Mouse (Mus musculus) midbrain, embryonic 12.5 days (tissue): ENCODE results near the gene Ctf2. TPM values are rescaled to one million over a fixed set of nuclear protein-coding genes. Genes with fewer than 3 reads are reported as not detected.

Experiments used
- ATAC-seq: fragments of 200-750 bp; cut with Nextera tagmentation; 2 replicates; pipeline ENCODE4 v1.8.0; 2017; ENCODE audit warnings: low read depth, moderate TSS enrichment, moderate library complexity; ENCODE audit not compliant: low FRiP score
- H3K27ac ChIP-seq: fragments of 300-500 bp; sonication (generic); replicated peaks from 2 replicates; pipeline ENCODE4 v1.5.1; 2016; ENCODE audit warnings: mild to moderate bottlenecking
- H3K27me3 ChIP-seq: fragments of 300-500 bp; sonication (generic); 2 replicates; pipeline ENCODE4 v1.6.1; 2016; ENCODE audit warnings: mild to moderate bottlenecking
- H3K36me3 ChIP-seq: fragments of 300-500 bp; sonication (generic); 2 replicates; pipeline ENCODE4 v1.6.1; 2016
- H3K4me1 ChIP-seq: fragments of 300-500 bp; sonication (generic); 2 replicates; pipeline ENCODE4 v1.6.1; 2016
- H3K4me2 ChIP-seq: fragments of 300-500 bp; sonication (generic); replicated peaks from 2 replicates; pipeline ENCODE4 v1.6.1; 2016; ENCODE audit warnings: mild to moderate bottlenecking, moderate library complexity
- H3K4me3 ChIP-seq: fragments of 300-500 bp; sonication (generic); 2 replicates; pipeline ENCODE4 v1.5.1; 2016; ENCODE audit warnings: mild to moderate bottlenecking
- H3K9ac ChIP-seq: fragments of 300-500 bp; sonication (generic); replicated peaks from 2 replicates; pipeline ENCODE4 v1.6.1; 2016; ENCODE audit warnings: mild to moderate bottlenecking, moderate library complexity
- H3K9me3 ChIP-seq: fragments of 300-500 bp; sonication (generic); 2 replicates; pipeline ENCODE4 v1.6.1; 2016; ENCODE audit warnings: mild to moderate bottlenecking
- WGBS: fragments of 180-500 bp; shearing (Covaris S2); methylation state at CpG from one replicate; pipeline ENCODE4 v1.1.7; 2016; 5-methylcytosine and 5-hydroxymethylcytosine counted together
- polyA plus RNA-seq: library from polyadenylated mRNA; unstranded; fragments of >200 nt; fragmentation: Nextera tagmentation; extraction: Ambion mirVana; gene quantifications from 2 replicates; pipeline ENCODE4 v1.2.1, GENCODE M21; 2016

Gene Ctf2
- polyA plus RNA-seq, 1 experiment from 2014 or later = 0.13 TPM

GRCm38 (mm10) chr7:127753158-127753557, 21.2 kb upstream of the Ctf2 start:
- Histone ChIP-seq H3K27me3 (no peaks in the 10 kb centered on the region), H3K9me3 (no peaks in the 10 kb centered on the region), H3K27ac (no peak overlapping the region), H3K36me3 (peaks cover 100% of the 10 kb centered on the region), H3K9ac (no peak overlapping the region; the same call in 1 of the 2 replicates), H3K4me1 (peaks cover 5% of the 10 kb centered on the region), H3K4me3 (no peak overlapping the region), H3K4me2 (no peak overlapping the region)
- no peak for ATAC-seq
- 78% methylated on average over 5 of the region's 5 CpGs for WGBS

- ATAC-seq = no peak
- Histone ChIP-seq H3K27ac (no peak overlapping the region), H3K4me2 (no peak overlapping the region), H3K4me1 (peaks cover 16% of the 10 kb centered on the region), H3K9ac (no peak overlapping the region), H3K4me3 (no peak overlapping the region), H3K9me3 (no peaks in the 10 kb centered on the region), H3K27me3 (no peaks in the 10 kb centered on the region), H3K36me3 (peaks cover 93% of the 10 kb centered on the region)
- WGBS = 96% methylated on average over 27 of the region's 27 CpGs
These were observed 20.1 kb upstream of the Ctf2 start for GRCm38 (mm10) chr7:127752069-127752468.

- Histone ChIP-seq H3K4me1 (peaks cover 15% of the 10 kb centered on the region), H3K27ac (no peak overlapping the region), H3K36me3 (peaks cover 88% of the 10 kb centered on the region), H3K4me3 (no peak overlapping the region), H3K27me3 (no peaks in the 10 kb centered on the region), H3K4me2 (no peak overlapping the region), H3K9ac (no peak overlapping the region), H3K9me3 (no peaks in the 10 kb centered on the region)
- 94% methylated on average over 5 of the region's 5 CpGs for WGBS
- ATAC-seq = no peak
These were observed 19.7 kb upstream of the Ctf2 start for GRCm38 (mm10) chr7:127751619-127752018.

DNA sequence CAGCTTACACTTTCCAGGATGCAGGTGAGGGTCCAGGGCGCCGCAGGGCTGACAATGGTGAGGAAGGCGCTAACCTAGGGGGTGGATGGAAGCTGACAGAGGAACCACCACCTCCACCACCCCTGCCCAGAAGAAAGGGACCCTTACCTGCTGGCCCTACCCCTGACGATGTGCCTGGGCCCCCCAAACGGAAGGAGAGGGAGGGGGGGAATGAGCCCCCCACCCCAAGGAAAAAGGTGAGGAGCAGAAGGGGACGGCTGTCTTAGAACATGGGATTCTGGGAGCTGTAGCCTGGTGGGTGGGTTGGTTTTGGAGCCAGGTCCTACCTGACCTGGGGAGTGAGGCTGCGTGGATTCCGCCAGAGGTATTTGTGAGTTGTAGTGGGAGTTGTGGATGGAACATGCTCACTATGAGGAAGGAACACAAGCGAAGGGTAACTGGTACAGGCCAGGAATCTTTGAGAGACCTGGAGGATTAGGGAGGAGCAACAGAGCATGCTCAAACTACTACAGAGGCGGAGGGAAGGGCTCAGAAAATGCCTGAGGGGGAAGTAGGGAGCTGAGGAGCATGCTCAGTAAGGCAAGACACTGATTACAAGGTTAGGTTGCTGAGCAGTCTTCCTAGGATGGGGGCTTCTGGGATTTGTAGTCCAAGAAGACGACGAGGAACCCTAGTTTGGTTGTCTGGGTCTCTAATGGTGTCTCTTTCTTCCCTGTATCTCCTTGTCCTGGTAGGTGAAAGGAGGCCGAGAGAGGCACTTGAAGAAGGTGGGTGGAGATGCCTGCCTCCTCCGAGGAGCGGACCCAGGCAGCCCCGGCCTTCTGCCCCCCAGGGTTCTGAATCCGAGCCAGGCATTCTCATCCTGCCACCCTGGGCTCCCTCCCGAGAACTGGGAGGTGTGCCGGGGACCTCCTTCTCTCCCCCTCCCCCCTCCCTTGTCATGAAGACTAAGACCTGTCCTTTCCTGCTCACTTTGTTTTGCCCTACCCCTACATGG, 18.5 kb upstream of the Ctf2 start:
- Histone ChIP-seq H3K36me3 (peaks cover 76% of the 10 kb centered on the region), H3K4me3 (no peak overlapping the region), H3K27me3 (no peaks in the 10 kb centered on the region), H3K9me3 (no peaks in the 10 kb centered on the region), H3K9ac (no peak overlapping the region; the same call in 1 of the 2 replicates), H3K27ac (no peak overlapping the region), H3K4me1 (peaks cover 13% of the 10 kb centered on the region), H3K4me2 (no peak overlapping the region)
- ATAC-seq = no peak
- WGBS = 85% methylated on average over 19 of the region's 19 CpGs

DNA sequence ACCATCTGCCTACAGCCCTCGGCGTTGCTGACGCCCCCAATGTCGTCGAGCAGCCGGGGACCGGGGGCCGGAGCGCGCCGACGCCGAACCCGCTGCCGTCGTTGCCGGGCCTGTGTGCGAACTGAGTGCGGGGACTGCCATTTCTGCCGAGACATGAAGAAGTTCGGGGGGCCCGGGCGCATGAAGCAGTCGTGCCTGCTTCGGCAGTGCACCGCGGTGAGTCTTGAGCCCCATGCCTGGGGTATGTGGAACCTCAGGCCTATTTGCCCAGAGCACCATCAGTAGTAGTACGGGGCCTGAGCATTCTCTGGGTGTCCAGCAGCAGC, 16.2 kb upstream of the Ctf2 start:
- no peak overlapping the region for H3K27ac ChIP-seq
- peak overlapping the region; percentile 85 for H3K4me2 ChIP-seq
- WGBS = 91% methylated on average over 28 of the region's 28 CpGs
- ATAC-seq = no peak
- no peaks in the 10 kb centered on the region for H3K9me3 ChIP-seq
- H3K36me3 ChIP-seq = peaks cover 54% of the 10 kb centered on the region
- H3K27me3 ChIP-seq = no peaks in the 10 kb centered on the region
- peak overlapping the region; percentile 93 for H3K4me3 ChIP-seq
- no peak overlapping the region; the same call in 1 of the 2 replicates for H3K9ac ChIP-seq
- H3K4me1 ChIP-seq = peaks cover 21% of the 10 kb centered on the region

GRCm38 (mm10) chr7:127747559-127748234, 15.7 kb upstream of the Ctf2 start:
- peak overlapping the region; percentile 97 for H3K9ac ChIP-seq
- H3K27me3 ChIP-seq = no peaks in the 10 kb centered on the region
- no peak for ATAC-seq
- H3K27ac ChIP-seq = peak overlapping the region; percentile 92
- peak overlapping the region; percentile 85 for H3K4me2 ChIP-seq
- H3K4me3 ChIP-seq = peak overlapping the region; percentile 93
- no peaks in the 10 kb centered on the region for H3K9me3 ChIP-seq
- peaks cover 49% of the 10 kb centered on the region for H3K36me3 ChIP-seq
- WGBS = 32% methylated on average over 6 of the region's 6 CpGs
- peaks cover 21% of the 10 kb centered on the region for H3K4me1 ChIP-seq

DNA sequence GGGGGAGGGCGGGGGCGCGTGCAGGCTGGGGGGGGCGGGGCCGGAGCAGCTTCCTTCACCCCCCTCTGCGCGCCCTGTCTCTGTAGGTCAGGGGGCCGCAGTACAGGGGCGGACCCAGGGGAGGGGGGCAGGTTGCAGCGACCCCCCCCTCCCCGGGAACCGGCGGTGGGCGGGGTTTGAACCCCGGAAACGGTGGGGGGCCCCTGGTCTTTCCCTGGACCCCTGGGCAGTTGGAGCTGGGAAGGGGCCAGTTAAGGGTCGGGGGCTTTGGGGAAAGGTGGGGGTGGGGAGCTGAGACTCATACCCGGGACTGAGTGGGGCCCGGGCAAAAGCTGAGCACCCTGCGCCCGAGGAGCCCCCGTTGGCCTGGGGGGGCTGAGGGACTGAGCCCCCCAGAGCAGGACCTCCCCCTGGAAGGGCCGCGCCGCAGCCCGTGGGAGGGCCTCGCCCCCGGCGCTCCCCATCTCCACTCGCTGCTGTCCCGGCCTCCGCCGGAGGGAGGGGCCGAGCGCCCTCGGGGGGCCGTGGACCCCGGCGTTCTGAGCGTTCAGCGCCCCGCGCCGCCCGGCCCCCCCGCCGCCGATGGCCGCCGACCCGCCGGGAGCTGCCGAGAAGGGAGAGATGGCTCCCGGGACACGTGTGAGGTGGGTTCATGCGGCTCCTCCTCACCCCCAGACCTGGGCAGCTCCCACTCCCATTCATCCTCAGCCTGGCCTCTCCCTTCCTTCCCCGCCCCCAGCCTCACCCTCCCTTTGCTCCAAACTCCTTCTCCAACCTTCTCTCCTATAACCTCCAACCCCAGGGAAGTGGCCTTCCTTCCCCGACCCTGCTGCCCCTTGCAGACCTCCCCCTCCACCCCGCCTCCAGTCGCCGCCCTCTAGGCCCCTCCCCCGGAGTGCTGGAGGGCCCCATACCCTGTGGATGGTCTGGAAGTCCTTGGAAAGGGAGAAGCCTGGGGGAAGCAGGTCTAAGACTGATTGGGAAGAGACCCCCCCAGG, 14.8 kb upstream of the Ctf2 start:
- Histone ChIP-seq H3K9me3 (no peaks in the 10 kb centered on the region), H3K4me3 (peak overlapping the region; percentile 93), H3K9ac (peak overlapping the region; percentile 97), H3K4me1 (peaks cover 21% of the 10 kb centered on the region), H3K36me3 (peaks cover 40% of the 10 kb centered on the region), H3K27ac (peak overlapping the region; percentile 92), H3K4me2 (peak overlapping the region; percentile 85), H3K27me3 (no peaks in the 10 kb centered on the region)
- under 1% methylated on average over 35 of the region's 62 CpGs for WGBS
- peak; percentile 16 for ATAC-seq

DNA sequence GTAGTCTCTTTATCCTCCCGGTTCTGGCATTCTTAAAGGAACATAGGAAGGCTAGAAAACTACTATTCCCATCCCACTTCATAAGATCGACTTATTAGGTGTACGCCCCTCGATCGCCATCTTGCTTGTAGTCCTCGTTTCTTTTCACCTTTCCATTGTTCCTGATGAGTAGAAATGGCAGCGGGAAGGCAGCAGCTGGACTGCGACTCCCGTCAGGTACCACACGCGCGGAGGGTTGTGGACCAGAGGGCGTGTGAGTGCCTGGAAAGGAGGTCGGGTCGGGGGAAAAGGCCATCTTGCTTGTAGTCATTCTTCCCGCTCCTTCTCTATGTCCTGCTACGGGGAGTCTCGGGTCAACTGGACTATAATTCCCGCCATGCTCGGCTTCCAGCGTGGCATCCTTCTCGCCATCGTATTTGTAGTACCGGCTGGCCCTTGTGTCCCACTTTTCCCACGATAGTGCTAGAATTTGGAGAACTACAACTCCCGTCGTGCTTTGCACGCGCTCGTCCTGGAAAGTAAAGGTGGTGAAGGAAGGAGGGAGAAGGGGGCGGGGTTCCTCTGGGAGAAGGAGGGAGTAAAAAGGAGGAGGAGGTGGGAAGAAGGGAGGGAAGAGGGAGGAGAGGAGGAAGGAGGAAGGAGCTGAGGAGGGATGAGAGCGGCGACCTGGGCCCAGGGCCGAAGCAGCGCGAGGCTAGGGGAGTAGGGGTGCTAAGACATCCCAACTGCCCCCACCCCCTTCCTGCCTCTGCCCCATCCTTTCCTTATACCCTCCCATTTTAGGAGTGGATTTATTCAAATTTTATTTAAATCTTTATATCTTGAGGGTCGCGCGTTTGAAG, 13.9 kb upstream of the Ctf2 start:
- Histone ChIP-seq H3K4me2 (peak overlapping the region; percentile 85), H3K36me3 (peaks cover 31% of the 10 kb centered on the region), H3K9ac (peak overlapping the region; percentile 97), H3K4me1 (peaks cover 21% of the 10 kb centered on the region), H3K4me3 (peak overlapping the region; percentile 93), H3K27ac (peak overlapping the region; percentile 92), H3K9me3 (no peaks in the 10 kb centered on the region), H3K27me3 (no peaks in the 10 kb centered on the region)
- peak; percentile 78 for ATAC-seq
- WGBS = under 1% methylated on average over 38 of the region's 39 CpGs

GRCm38 (mm10) chr7:127745251-127745651, 13.3 kb upstream of the Ctf2 start:
- peak overlapping the region; percentile 85 for H3K4me2 ChIP-seq
- no peaks in the 10 kb centered on the region for H3K9me3 ChIP-seq
- under 1% methylated on average over 19 of the region's 19 CpGs for WGBS
- peaks cover 21% of the 10 kb centered on the region for H3K4me1 ChIP-seq
- ATAC-seq = peak; percentile 83
- no peaks in the 10 kb centered on the region for H3K27me3 ChIP-seq
- H3K36me3 ChIP-seq = peaks cover 25% of the 10 kb centered on the region
- H3K9ac ChIP-seq = peak overlapping the region; percentile 97
- peak overlapping the region; percentile 92 for H3K27ac ChIP-seq
- peak overlapping the region; percentile 93 for H3K4me3 ChIP-seq

DNA sequence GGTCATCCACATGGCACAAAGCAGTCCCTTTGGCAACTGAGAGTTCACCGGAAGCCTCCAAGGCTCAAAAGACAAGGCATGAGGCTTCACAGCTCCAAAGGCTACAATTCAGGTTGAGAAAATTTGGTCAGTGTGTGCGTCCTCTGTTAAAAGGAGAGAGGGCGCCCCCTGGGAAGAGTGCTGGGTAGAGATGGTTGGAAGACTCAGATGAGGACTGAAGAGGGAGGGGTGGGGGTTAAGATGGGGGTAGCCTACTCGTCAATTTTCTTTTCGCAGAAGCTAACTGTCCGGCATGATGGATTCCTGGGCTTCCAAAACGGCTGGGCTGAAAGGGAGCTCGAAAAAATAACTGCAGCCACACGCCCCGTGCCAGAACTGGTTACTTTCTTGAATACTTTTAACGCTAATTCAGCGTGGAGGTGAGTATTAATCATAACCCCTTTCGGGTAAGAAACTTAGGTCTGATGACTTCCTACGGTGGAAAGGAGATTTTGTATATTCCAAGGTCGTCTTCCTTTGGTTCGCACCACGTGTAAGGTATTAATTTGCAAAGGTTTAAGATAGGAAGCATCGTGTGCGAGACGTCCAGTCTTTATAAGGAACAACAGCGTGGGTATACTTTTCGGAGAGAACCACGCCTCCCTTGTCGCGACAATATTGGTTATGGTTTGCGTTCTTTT, 12.5 kb upstream of the Ctf2 start, which contains the start of gene Fbxl19:
Gene Fbxl19, plus strand, starts transcription at position 178 of the 680 bp plus-strand sequence.
- Histone ChIP-seq H3K9ac (peak within 1 kb of the TSS; percentile 97), H3K9me3 (no peaks in the 10 kb centered on the region), H3K36me3 (peaks cover 17% of the 10 kb centered on the region), H3K27me3 (no peaks in the 10 kb centered on the region), H3K4me3 (peak within 1 kb of the TSS; percentile 93), H3K27ac (peak within 1 kb of the TSS; percentile 92), H3K4me2 (peak within 1 kb of the TSS; percentile 85), H3K4me1 (peaks cover 21% of the 10 kb centered on the region)
- 1% methylated on average over 26 of the region's 26 CpGs for WGBS
- ATAC-seq = no peak; the same call in 1 of the 2 replicates
